Mouse (Mus musculus): ENCODE measurements around the gene Csdc2.

DNA sequence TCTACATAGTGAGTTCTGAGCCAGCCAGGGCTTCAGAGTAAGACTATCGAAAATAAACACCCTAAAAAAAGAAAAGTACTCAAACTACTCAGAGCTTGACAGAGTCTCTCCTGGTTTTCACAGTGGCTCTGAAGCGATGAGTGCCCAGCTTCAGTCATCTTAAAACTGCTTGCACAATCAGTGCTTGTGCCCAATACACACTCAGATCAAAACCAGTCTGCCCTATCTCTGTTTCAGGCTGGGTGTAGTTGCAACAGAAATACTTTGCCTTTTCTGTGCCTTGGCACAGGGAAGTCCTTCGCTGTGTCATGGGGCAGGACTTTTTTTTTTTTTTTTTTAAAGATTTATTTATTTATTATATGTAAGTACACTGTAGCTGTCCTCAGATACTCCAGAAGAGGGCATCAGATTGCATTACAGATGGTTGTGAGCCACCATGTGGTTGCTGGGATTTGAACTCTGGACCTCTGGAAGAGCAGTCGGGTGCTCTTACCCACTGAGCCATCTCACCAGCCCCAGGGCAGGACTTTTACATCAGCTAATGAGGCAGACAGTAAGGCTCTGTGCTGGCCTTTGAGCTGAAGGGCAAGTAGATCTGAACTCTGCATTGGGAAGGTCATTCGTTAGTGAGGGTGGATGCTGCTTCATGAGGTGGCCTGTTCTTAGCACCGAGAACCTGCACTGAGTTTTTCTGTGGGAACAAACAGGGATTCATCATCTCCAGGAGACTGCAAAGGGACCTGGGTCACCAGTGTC is 49.6 kb upstream of the Csdc2 start:
- TF ChIP-seq CTCF (IDR thresholded peaks at IDR 0.05; ENCODE audit: low read depth) (no peak), EP300 (IDR thresholded peaks at IDR 0.05; ENCODE audit: low read depth) (no peak)
